Mouse (Mus musculus) G1E (cell line): ENCODE measurements around the gene Xylt1.

Source experiments
- CTCF ChIP-seq: IDR thresholded peaks from 2 replicates; pipeline ENCODE4 v1.5.1; 2012; ENCODE audit warnings: low read depth, low read length, inconsistent platforms, mixed read lengths
- GATA1 ChIP-seq: IDR thresholded peaks from 2 replicates; pipeline ENCODE4 v1.6.1; 2012; ENCODE audit warnings: borderline replicate concordance, low read length, inconsistent platforms, mixed read lengths
- POLR2AphosphoS5 ChIP-seq: IDR thresholded peaks from 2 replicates; pipeline ENCODE4 v1.6.1; 2012; ENCODE audit warnings: low read depth, low read length, inconsistent platforms; ENCODE audit not compliant: insufficient replicate concordance
- TAL1 ChIP-seq: conservative IDR thresholded peaks from 2 replicates; pipeline ENCODE4 v1.6.1; 2012; ENCODE audit warnings: low read depth, low read length, inconsistent platforms, mixed read lengths

GRCm38 (mm10) chr7:117612788-117613473 lies 232.2 kb downstream of the Xylt1 start:
- TF ChIP-seq CTCF (no peak), GATA1 (no peak), TAL1 (no peak), POLR2AphosphoS5 (no peak)
